ENCODE assay signal across 11 mouse cellular contexts in genomic region chr13:94298401-94298800, GRCm38 (mm10). TPM values are rescaled to one million over a fixed set of nuclear protein-coding genes. Genes with fewer than 3 reads are reported as not detected.
DNase-seq lines count a peak whose midpoint lies in the region; ATAC-seq lines count a peak whose summit lies in the region.
"Had no signal": no experiment of that assay in that cellular context is flagged by ENCODE, and none has a peak within 500 bp of the region (broad histone marks: within the 10 kb centered on the region; RNA-seq: fewer than 3 reads in every experiment).

No protein-coding gene starts in this region.

- H3K36me3 ChIP-seq in heart, embryonic 10.5 days = no peaks in the 10 kb centered on the region
- no peaks in the 10 kb centered on the region for H3K36me3 ChIP-seq in macrophage (ENCODE audit: inconsistent target)
- H3K36me3 ChIP-seq in kidney, embryonic 15.5 days = no peaks in the 10 kb centered on the region
- H3K36me3 ChIP-seq: midbrain, embryonic 10.5 days had no signal

- 86% methylated on average over 4 of the region's 4 CpGs for WGBS in heart, embryonic 10.5 days
- 14% methylated on average over 4 of the region's 4 CpGs for WGBS in macrophage (ENCODE audit: missing documents)
- 75% methylated on average over 4 of the region's 4 CpGs for WGBS in kidney, embryonic 15.5 days

- H3K4me2 ChIP-seq in kidney, embryonic 15.5 days = no peak overlapping the region

- no peaks in the 10 kb centered on the region for H3K79me2 ChIP-seq in macrophage (ENCODE audit: inconsistent target)

- no peak overlapping the region for H3K27ac ChIP-seq in heart, embryonic 10.5 days
- peak overlapping the region; percentile 96 for H3K27ac ChIP-seq in macrophage
- no peak overlapping the region for H3K27ac ChIP-seq in kidney, embryonic 15.5 days
- H3K27ac ChIP-seq: midbrain, embryonic 10.5 days had no signal

- H3K9ac ChIP-seq in kidney, embryonic 15.5 days = no peak overlapping the region

- no peaks in the 10 kb centered on the region; the same call in 1 of the 2 replicates for H3K4me1 ChIP-seq in heart, embryonic 10.5 days
- no peaks in the 10 kb centered on the region for H3K4me1 ChIP-seq in kidney, embryonic 15.5 days

- ATAC-seq in granulocyte monocyte progenitor cell, adult 5-6 weeks (replicated peaks; ENCODE audit: poor library complexity, severe bottlenecking) = peak; percentile 54
- ATAC-seq in erythroblast, adult 5-6 weeks (replicated peaks; ENCODE audit: low FRiP score, poor library complexity, severe bottlenecking) = no peak
- no peak for ATAC-seq in kidney, embryonic 15.5 days (replicated peaks; ENCODE audit: low FRiP score)
- ATAC-seq: activated CD4-positive, CD25-positive, alpha-beta regulatory T cell, adult 4 months; intestine, embryonic 16.5 days had no signal

- no peaks in the 10 kb centered on the region for H3K27me3 ChIP-seq in heart, embryonic 10.5 days (ENCODE audit: insufficient read depth, poor library complexity, severe bottlenecking)
- no peaks in the 10 kb centered on the region for H3K27me3 ChIP-seq in kidney, embryonic 15.5 days

- DNase-seq in heart, adult 18-20 months = peak; percentile 65 to 80
- DNase-seq in heart, embryonic 10.5 days (ENCODE audit: low spot score) = no peak
- peak; percentile 34 to 39 for DNase-seq in adrenal gland, adult 18-20 months (ENCODE audit: low spot score in 2 of 2)
- no peak for DNase-seq in right cerebral cortex, postnatal 25 days

- H3K9me3 ChIP-seq in heart, embryonic 10.5 days = no peaks in the 10 kb centered on the region
- H3K9me3 ChIP-seq in kidney, embryonic 15.5 days (replicated peaks) = no peaks in the 10 kb centered on the region
- H3K9me3 ChIP-seq: midbrain, embryonic 10.5 days had no signal

- H3K4me3 ChIP-seq in heart, embryonic 10.5 days = no peak overlapping the region
- no peak overlapping the region for H3K4me3 ChIP-seq in macrophage (ENCODE audit: inconsistent target)
- no peak overlapping the region for H3K4me3 ChIP-seq in kidney, embryonic 15.5 days (replicated peaks)
- H3K4me3 ChIP-seq: midbrain, embryonic 10.5 days had no signal

RNA-seq across cellular contexts. Expression of gene Scamp1, which starts 12.7 kb away (rescaled TPM):
- total RNA-seq in heart, adult 18-20 months (2021) = 10 to 100 TPM; 31.8 to 32.2 TPM
- polyA plus RNA-seq in heart, embryonic 10.5 days (2016; fragmentation: Nextera tagmentation; extraction: Ambion mirVana) = 25.7 and 26.9 TPM in 2 replicates
- total RNA-seq in adrenal gland, adult 18-20 months (2021) = 10 to 100 TPM; 49.0 to 83.0 TPM
- 8.1 and 13.7 TPM in 2 replicates for total RNA-seq in granulocyte monocyte progenitor cell, adult 5-6 weeks (2014; fragmentation: Nextera tagmentation)
- total RNA-seq in granulocyte monocyte progenitor cell, adult 5-6 weeks (2017) = 14.7 and 24.6 TPM in 2 replicates
- 10 to 100 TPM in 24 of 26 experiments, 1 to 10 TPM in 2; 7.7 to 28.2 (median 15.4) TPM for total RNA-seq in macrophage (2018; cell fraction: chromatin; rRNA removed)
- total RNA-seq in macrophage (2018; cell fraction: cytosol; rRNA removed) = 10 to 100 TPM; 24.7 to 41.2 (median 34.7) TPM
- 10 to 100 TPM; 20.9 to 43.8 (median 29.6) TPM for total RNA-seq in macrophage (2018; cell fraction: nucleus; rRNA removed)
- 21.9 to 37.1 TPM (median 33.0 TPM) in 3 replicates for polyA plus RNA-seq in macrophage (2018)
- total RNA-seq in erythroblast, adult 5-6 weeks (2015; ENCODE audit: low replicate concordance) = 4.2 and 5.6 TPM in 2 replicates
- total RNA-seq in erythroblast, adult 5-6 weeks (2017; ENCODE audit: low replicate concordance) = 7.1 and 7.7 TPM in 2 replicates
- polyA plus RNA-seq in kidney, embryonic 15.5 days (2015; fragmentation: Nextera tagmentation; extraction: Ambion mirVana) = 33.2 and 33.9 TPM in 2 replicates

Comparison
In these comparisons a context has a peak if more than half of its experiments do, and no peak if none do; other contexts are left out.
1. DNase-seq: peak in heart, adult 18-20 months (2 of 2) and adrenal gland, adult 18-20 months (2 of 2); none in heart, embryonic 10.5 days (single experiment) and right cerebral cortex, postnatal 25 days (single experiment).